Mouse (Mus musculus) left cerebral cortex, adult 9 months (tissue): ENCODE results near the gene Ldhc.
A peak's percentile ranks its signal among the peaks of the same experiment; 100 is the strongest.
"Not testable (repeated sequence)": the region's sequence is repeated elsewhere in the genome, so short reads cannot be mapped to it uniquely, and the experiment has no call there.

ENCODE experiments used
- DNase-seq, 2 experiments: peaks; one replicate each; pipeline ENCODE4 v3.0.0; 2022; ENCODE audit warnings: low spot score in 2 of 2

The Ldhc gene

DNA sequence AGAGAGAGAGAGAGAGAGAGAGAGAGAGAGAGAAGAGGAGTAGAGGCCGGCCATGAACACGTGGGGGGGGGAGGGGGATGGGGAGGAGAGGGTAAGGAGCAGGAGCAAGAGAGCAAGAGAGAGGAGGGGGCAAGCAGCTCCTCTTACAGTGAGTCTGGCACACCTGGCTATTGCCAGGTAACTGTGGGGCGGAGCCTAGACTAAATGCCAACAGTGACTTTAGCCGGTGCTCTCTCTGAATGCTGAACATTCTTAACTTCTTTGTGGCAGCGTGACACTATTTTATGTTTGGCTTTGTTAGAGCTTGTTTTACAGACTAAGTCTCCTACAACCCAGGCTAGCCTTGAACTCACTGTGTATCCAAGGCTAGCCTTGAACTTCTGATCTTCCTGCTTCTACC is 18.7 kb upstream of the Ldhc start:
- DNase-seq: no peak

GRCm38 (mm10) chr7:46843576-46843975 is 17.4 kb upstream of the Ldhc start:
- no peak for DNase-seq

DNA sequence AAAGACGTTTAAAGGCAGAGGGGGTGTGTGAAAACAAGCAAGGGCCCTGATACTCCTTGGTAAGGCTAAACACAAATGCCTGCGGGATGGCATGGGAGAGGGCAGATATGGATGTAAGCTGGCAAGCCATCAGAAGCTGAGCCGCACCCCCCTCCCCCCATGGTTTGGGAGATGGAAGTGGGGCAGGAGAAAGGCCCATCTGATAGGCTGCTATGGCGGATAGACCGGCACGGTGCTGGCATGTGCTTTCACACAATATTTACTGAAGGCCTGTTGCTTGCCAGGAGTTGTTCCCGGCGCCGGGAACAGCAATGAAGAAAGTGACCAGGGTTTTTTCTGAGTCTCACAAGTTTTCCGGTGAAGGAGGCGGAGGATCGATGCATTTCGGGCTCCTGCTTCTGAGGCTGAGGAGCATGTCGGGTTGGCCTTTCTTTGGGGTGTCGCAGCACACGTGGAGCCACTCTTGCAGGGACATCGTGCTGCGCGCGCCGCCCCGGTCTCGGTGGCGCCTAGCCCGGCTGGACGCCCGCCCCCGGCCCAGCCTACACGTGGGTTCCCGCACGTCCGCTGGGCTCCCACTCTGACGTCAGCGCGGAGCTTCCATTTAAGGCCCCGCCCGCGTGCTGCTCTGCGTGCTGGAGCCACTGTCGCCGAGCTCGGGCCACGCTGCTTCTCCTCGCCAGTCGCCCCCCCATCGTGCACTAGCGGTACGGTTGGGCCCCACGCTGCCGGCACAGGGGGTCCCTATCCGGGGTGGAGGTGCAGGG is 15.6 kb upstream of the Ldhc start:
- DNase-seq: peak; percentile 74 to 89

DNA sequence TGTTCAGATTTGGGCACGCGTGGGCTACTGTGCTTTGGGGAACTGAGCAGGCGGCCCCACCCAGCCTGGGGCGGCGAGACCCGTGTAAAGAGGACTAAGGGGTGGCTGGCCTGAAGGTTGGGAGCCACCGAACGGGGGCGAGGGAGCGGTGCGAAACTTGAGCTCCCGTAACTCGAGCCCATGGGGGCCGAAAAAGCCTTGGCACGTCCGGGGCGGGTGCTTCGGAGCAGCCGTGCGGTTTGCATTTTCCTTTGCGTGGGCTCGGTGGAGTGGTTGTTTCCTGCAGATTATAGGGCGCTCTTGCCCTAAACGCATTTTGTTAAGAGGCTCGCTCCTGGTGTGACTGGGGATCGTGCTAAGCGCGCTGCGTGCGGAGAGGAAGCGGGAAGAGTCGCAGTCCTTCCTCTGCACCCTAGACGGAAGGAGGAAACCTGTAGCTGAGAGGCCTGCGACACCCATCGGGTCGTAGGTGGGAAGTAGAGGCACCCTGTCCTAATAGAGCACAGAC is 15.0 kb upstream of the Ldhc start:
- DNase-seq: peak in 1 of 2 experiments; percentile 54

DNA sequence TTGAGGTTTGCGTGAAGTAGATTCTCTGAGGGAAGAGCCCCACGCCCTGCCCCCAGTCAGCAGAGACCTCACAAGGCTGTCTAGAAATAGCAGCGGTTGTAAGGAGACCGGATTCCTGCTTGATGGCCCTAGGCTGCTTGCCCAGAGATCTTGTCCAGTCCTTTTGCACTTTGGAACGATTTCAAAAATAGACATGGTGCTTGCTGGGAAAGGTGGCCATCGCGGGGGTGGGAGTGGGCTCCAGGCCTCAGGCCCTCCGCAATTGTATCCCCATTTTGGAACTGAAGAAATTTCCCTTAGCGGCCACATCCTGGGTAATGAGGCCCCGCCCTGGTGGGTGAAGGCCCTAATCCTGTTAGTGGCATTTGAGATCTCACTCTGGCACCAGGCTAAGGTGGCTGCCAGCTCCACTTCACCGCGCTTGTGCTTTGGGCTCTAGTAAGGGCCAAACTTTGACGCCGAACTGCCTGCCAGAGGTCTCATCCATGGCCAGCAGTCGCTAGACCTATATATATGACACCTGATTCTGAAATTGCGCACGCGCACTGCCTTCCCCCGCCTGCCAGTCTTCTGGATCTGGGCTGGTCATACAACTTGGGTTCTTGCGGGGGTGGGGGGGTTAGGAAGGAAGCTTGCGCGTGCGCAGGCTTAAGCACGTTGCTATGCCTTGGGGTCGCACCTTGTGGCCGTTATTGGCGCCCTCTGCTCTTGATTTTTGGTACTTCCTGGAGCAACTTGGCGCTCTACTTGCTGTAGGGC is 14.3 kb upstream of the Ldhc start:
- DNase-seq: peak in 1 of 2 experiments; percentile 37

GRCm38 (mm10) chr7:46849287-46849686 is 11.7 kb upstream of the Ldhc start:
- DNase-seq: no peak

- no peak for DNase-seq
These were observed 10.0 kb upstream of the Ldhc start for GRCm38 (mm10) chr7:46851026-46851425.

DNA sequence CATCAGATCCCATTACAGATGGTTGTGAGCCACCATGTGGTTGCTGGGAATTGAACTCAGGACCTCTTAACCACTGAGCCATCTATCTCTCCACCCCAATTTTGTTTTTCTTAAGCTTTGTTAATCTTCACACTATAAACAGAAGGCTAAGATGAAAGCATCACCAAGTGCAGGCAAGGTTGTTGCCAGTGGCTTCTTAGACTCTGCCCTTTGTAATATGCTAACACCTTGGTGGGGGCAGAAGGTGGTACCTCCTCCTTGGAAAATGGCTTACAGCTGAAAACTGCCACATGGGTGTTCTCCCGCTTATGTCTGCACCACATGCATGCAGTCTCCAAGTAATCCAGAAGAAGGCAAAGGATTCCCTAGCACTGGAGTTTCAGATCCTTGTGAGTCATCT is 8.3 kb upstream of the Ldhc start:
- DNase-seq: no peak

- DNase-seq: no peak
These were observed 7.6 kb upstream of the Ldhc start for GRCm38 (mm10) chr7:46853365-46853764.

DNA sequence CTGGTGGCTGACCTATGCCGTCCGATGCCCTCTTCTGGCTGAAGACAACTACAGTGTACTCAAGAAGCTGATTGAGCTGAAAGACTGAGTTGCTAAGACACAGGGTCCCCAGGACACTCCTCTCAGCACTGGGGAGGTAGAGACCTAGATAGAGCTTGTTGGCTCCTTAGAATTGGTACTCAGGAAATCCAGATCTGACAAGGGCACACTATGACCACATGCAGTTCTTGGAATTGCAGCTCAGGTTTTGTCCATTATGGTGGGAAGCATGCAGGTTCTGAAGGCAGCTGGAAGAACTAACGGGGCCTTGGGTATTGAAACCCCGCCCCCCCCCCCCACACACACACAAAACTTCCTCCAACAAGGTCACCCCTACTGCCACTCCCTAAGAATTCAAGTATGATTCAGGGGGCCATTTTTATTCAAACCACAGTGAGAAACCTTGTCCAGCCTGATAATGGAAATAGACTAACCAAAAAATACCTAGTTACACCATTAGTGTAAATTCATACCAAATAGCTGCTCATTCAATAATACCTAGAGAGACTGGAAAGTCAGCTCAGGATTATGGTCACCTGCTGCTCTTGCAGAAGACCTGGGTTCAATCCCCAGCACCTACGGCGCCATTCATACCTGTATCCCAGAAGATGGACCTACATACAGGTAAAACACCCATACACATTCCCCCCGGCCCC is 5.0 kb upstream of the Ldhc start:
- DNase-seq: no peak

DNA sequence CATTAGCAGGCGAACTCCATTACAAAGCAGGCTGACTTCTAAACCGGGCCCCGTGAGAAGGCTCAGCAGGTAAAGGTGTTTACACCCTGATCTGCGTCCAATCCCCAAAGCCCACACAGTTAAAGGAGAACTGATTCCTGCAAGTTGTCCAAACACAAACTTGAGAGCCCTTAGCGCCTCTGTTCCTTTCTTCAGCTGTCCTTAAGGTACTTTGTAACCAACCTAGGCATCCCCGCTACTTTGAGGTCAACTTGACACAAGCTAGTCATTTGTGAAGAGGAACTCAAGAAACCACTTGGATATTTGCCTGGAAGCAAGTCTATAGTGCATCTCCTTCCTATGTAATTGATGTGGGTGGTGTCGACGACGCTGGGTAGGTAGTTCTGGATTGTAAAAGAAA is 3.6 kb upstream of the Ldhc start:
- DNase-seq: no peak

DNA sequence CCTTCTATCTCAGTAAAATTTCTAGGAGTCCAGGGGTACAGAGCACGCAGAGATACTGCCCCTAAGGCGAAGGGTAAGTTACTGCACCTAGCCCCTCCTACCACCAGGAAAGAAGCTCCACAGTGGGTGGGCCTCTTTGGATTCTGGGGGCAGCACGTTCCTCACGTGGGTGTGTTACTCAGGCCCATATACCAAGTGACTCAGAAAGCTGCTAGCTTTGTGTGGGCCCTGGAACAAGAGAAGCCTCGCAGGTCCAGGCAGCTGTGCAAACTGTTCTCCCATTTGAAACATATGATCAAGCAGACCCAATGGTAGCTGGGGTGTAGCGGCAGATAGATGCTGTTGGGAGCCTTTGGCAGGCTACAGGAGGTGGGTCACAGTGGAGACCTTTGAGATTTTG is 2.0 kb upstream of the Ldhc start:
- no peak for DNase-seq

GRCm38 (mm10) chr7:46871988-46872387 is 11.0 kb downstream of the Ldhc start:
- DNase-seq: no peak

- peak; percentile 5 to 26 for DNase-seq
These were observed 15.8 kb downstream of the Ldhc start for GRCm38 (mm10) chr7:46876841-46877240.

DNA sequence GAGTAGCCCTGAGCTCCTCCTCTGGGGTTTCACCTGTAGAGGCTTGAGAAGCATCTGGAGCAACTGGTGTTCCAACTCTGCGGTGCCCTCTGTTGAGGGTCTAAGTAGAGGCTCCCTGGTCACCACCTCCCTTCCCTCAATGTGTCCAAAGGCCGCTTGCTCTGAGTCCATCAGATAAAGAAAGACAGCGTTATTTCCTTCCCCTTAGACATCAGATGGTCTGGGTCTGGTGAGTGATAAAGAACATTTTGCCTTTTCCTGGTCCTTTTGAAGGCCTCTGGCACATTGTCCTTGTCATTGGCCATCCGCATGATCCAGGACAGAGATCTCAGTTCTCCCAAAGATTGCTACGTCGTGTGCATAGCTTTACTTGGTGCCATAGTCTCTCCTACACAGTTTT is 16.3 kb downstream of the Ldhc start:
- no peak for DNase-seq

GRCm38 (mm10) chr7:46879851-46880250 is 18.8 kb downstream of the Ldhc start:
- DNase-seq: no peak

- no peak for DNase-seq
These were observed 20.0 kb downstream of the Ldhc start for GRCm38 (mm10) chr7:46880992-46881391.

- not testable (repeated sequence) for DNase-seq
These were observed 20.9 kb downstream of the Ldhc start for GRCm38 (mm10) chr7:46881941-46882340.

- DNase-seq: no peak
These were observed 22.3 kb downstream of the Ldhc start for GRCm38 (mm10) chr7:46883304-46883703.

GRCm38 (mm10) chr7:46895511-46895910 is 34.5 kb downstream of the Ldhc start:
- DNase-seq: no peak

- DNase-seq: no peak
These were observed 38.3 kb downstream of the Ldhc start for GRCm38 (mm10) chr7:46899343-46899742.

GRCm38 (mm10) chr7:46911250-46911649 is 50.2 kb downstream of the Ldhc start:
- DNase-seq: no peak
